Comparison of ENCODE assay signal across 20 mouse cellular contexts in the genomic region with DNA sequence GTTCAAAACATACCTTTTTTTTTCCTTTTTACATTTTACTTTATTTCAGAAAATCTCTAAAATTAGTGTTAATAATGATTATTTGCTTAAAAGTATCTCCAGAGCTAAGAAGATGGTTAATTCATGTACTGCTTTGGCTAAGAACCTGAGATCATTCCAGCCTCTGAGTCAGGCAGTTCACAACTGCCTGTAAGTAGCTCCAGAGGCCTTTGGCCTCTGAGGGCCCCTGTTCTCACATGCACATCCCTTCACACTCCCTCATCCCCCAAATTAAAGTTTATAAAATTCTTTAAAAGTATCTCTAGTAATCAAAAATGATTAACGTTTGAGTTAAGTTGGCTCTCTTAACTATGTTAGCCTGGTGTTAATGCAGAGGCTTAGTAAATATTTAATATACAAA. TPM values are rescaled to one million over a fixed set of nuclear protein-coding genes. Genes with fewer than 3 reads are reported as not detected.
DNase-seq lines count a peak whose midpoint lies in the region; ATAC-seq and TF ChIP-seq lines count a peak whose summit lies in the region.
"Had no signal": no experiment of that assay in that cellular context is flagged by ENCODE, and none has a peak within 500 bp of the region (broad histone marks: within the 10 kb centered on the region; RNA-seq: fewer than 3 reads in every experiment).

No protein-coding gene starts in this region.

- H3K27ac ChIP-seq in CH12.LX (ENCODE audit: insufficient read depth, low read depth) = no peak overlapping the region
- H3K27ac ChIP-seq in bone marrow macrophage, adult 2 months (ENCODE audit: insufficient read depth, low read depth, low read length) = peak overlapping the region; percentile 76
- H3K27ac ChIP-seq in stomach, postnatal 0 days (replicated peaks) = no peak overlapping the region
- no peak overlapping the region for H3K27ac ChIP-seq in thymus, adult 2 months (ENCODE audit: control insufficient read depth, insufficient read depth, low read length)
- H3K27ac ChIP-seq: embryonic facial prominence, embryonic 12.5 days; embryonic facial prominence, embryonic 15.5 days; gastrocnemius, adult 2 months; heart, embryonic 15.5 days; hindbrain, embryonic 10.5 days; hindbrain, embryonic 14.5 days; hindbrain, postnatal 0 days had no signal

- TF ChIP-seq POLR2A in CH12.LX (IDR thresholded peaks at IDR 0.05; ENCODE audit: low read depth, low read length) = no peak
- TF ChIP-seq POLR2A in bone marrow macrophage, adult 2 months (IDR thresholded peaks at IDR 0.05; ENCODE audit: borderline replicate concordance, low read depth, low read length) = no peak
- no peak for TF ChIP-seq POLR2A in thymus, adult 2 months (IDR thresholded peaks at IDR 0.05; ENCODE audit: control insufficient read depth, extremely low read depth, insufficient read depth, low read length, poor library complexity)

- peaks cover 11% of the 10 kb centered on the region for H3K9me3 ChIP-seq in CH12.LX (replicated peaks; ENCODE audit: low read length)
- H3K9me3 ChIP-seq in stomach, postnatal 0 days (ENCODE audit: control insufficient read depth, low read length) = no peaks in the 10 kb centered on the region
- H3K9me3 ChIP-seq: embryonic facial prominence, embryonic 12.5 days; embryonic facial prominence, embryonic 15.5 days; heart, embryonic 15.5 days had no signal

- no peak overlapping the region for H3K9ac ChIP-seq in CH12.LX (ENCODE audit: insufficient read depth, low read depth)
- H3K9ac ChIP-seq in stomach, postnatal 0 days (ENCODE audit: low read length) = no peak overlapping the region
- H3K9ac ChIP-seq: embryonic facial prominence, embryonic 12.5 days; embryonic facial prominence, embryonic 15.5 days; forebrain, postnatal 0 days; heart, embryonic 12.5 days; heart, embryonic 15.5 days; hindbrain, embryonic 14.5 days had no signal

- in situ Hi-C loops in CH12.LX (cut with MboI; ENCODE audit: low pct_ligation_motif_present, low pct_unique_long_range_greater_than_20kb, low sequenced_read_pairs) = loop anchor here (10.0 to 25.0 kb wide), 2 partner anchors 141 to 238 kb away; no protein-coding TSS in a partner anchor

- H3K27me3 ChIP-seq in CH12.LX (replicated peaks) = peaks cover 12% of the 10 kb centered on the region
- no peaks in the 10 kb centered on the region for H3K27me3 ChIP-seq in stomach, postnatal 0 days (ENCODE audit: control insufficient read depth, insufficient read depth, low read length)
- H3K27me3 ChIP-seq in thymus, adult 2 months (ENCODE audit: control insufficient read depth, insufficient read depth, low read length) = no peaks in the 10 kb centered on the region
- H3K27me3 ChIP-seq: embryonic facial prominence, embryonic 12.5 days; embryonic facial prominence, embryonic 15.5 days; heart, embryonic 12.5 days; heart, embryonic 15.5 days had no signal

- H3K4me1 ChIP-seq in CH12.LX (ENCODE audit: control insufficient read depth in 1 of 2, insufficient read depth in 2 of 2) = peaks cover 2 to 23% of the 10 kb centered on the region in 2 experiments; a peak in 3 of 4 replicates
- peaks cover 17% of the 10 kb centered on the region for H3K4me1 ChIP-seq in bone marrow macrophage, adult 2 months (ENCODE audit: control insufficient read depth, insufficient read depth, low read length)
- no peaks in the 10 kb centered on the region for H3K4me1 ChIP-seq in stomach, postnatal 0 days (replicated peaks; ENCODE audit: control insufficient read depth, insufficient read depth)
- H3K4me1 ChIP-seq in thymus, adult 2 months (replicated peaks; ENCODE audit: control insufficient read depth, insufficient read depth, low read length) = no peaks in the 10 kb centered on the region
- H3K4me1 ChIP-seq: embryonic facial prominence, embryonic 12.5 days; embryonic facial prominence, embryonic 15.5 days; heart, embryonic 12.5 days; hindbrain, embryonic 10.5 days had no signal

- no peak for TF ChIP-seq EP300 in CH12.LX (IDR thresholded peaks at IDR 0.05; ENCODE audit: low read length)
- TF ChIP-seq EP300 in stomach, postnatal 0 days (optimal IDR thresholded peaks at IDR 0.05) = no peak

- no peak overlapping the region for H3K4me3 ChIP-seq in CH12.LX (replicated peaks in 1 of 3; ENCODE audit: low read depth in 2 of 3, low read length in 2 of 3, poor library complexity in 1 of 3)
- no peak overlapping the region for H3K4me3 ChIP-seq in bone marrow macrophage, adult 2 months (ENCODE audit: insufficient read depth, low read length)
- H3K4me3 ChIP-seq in stomach, postnatal 0 days (ENCODE audit: low read depth, low read length) = no peak overlapping the region
- no peak overlapping the region for H3K4me3 ChIP-seq in thymus, adult 2 months (ENCODE audit: control insufficient read depth, insufficient read depth, low read length)
- H3K4me3 ChIP-seq: embryonic facial prominence, embryonic 12.5 days; embryonic facial prominence, embryonic 15.5 days; gastrocnemius, adult 2 months; heart, embryonic 12.5 days; heart, embryonic 15.5 days; hindbrain, embryonic 10.5 days had no signal

- WGBS in stomach, postnatal 0 days = 38% methylated on average over 1 of the region's 1 CpGs
- 26% methylated on average over 1 of the region's 1 CpGs for WGBS in thymus, adult 2 months

- TF ChIP-seq CTCF in CH12.LX (conservative IDR thresholded peaks at IDR 0.05 in 1 of 2, IDR thresholded peaks at IDR 0.05 in 1 of 2; ENCODE audit: low read depth in 2 of 2, low read length in 2 of 2) = no peak
- no peak for TF ChIP-seq CTCF in bone marrow macrophage, adult 2 months (IDR thresholded peaks at IDR 0.05; ENCODE audit: low read depth, low read length)
- TF ChIP-seq CTCF in stomach, postnatal 0 days (IDR thresholded peaks at IDR 0.05; ENCODE audit: low read depth) = no peak
- no peak for TF ChIP-seq CTCF in thymus, adult 2 months (IDR thresholded peaks at IDR 0.05; ENCODE audit: borderline replicate concordance, control insufficient read depth, extremely low read depth, insufficient read depth, low read length, poor library complexity)

- DNase-seq in CH12.LX (ENCODE audit: extremely low read depth) = peak; percentile 67
- DNase-seq in stomach, postnatal 0 days (ENCODE audit: low spot score) = no peak
- DNase-seq in lung, postnatal 4 days = no peak
- no peak for DNase-seq in Muller cell, postnatal 12 days (ENCODE audit: inconsistent ontology term)
- DNase-seq in thymus, adult 2 months = no peak
- DNase-seq: cerebellum, adult 11-12 months; cerebellum, adult 8-10 months; cerebellum, postnatal 25 days; forebrain, postnatal 0 days; gastrocnemius, adult 2 months; gastrocnemius, postnatal 14 days had no signal

- dilution Hi-C loops in CH12.LX (cut with MboI; ENCODE audit: extremely low pct_ligation_motif_present, extremely low pct_unique_long_range_greater_than_20kb, low sequenced_read_pairs) = no loop called here

- peak overlapping the region; percentile 82 for H3K4me2 ChIP-seq in CH12.LX (ENCODE audit: insufficient read depth, low read depth, poor library complexity, severe bottlenecking)
- no peak overlapping the region for H3K4me2 ChIP-seq in stomach, postnatal 0 days (replicated peaks; ENCODE audit: low read depth)
- H3K4me2 ChIP-seq: embryonic facial prominence, embryonic 12.5 days; embryonic facial prominence, embryonic 15.5 days; heart, embryonic 12.5 days; heart, embryonic 15.5 days; hindbrain, embryonic 14.5 days had no signal

- no peak for TF ChIP-seq RAD21 in CH12.LX (IDR thresholded peaks at IDR 0.05; ENCODE audit: low read depth, low read length)

- H3K36me3 ChIP-seq in CH12.LX (replicated peaks in 1 of 2; ENCODE audit: control insufficient read depth in 1 of 2, insufficient read depth in 1 of 2, low read length in 1 of 2) = peaks cover 0 to 6% of the 10 kb centered on the region in 2 experiments
- no peaks in the 10 kb centered on the region for H3K36me3 ChIP-seq in stomach, postnatal 0 days (ENCODE audit: control insufficient read depth, insufficient read depth, low read length)
- no peaks in the 10 kb centered on the region for H3K36me3 ChIP-seq in thymus, adult 2 months (ENCODE audit: control insufficient read depth, insufficient read depth, low read length)
- H3K36me3 ChIP-seq: embryonic facial prominence, embryonic 12.5 days; embryonic facial prominence, embryonic 15.5 days; heart, embryonic 15.5 days; hindbrain, embryonic 10.5 days had no signal

- peak; percentile 15; the same call in 1 of the 2 replicates for ATAC-seq in stomach, postnatal 0 days (ENCODE audit: low FRiP score, low TSS enrichment)
- ATAC-seq: forebrain, embryonic 14.5 days; forebrain, postnatal 0 days; hindbrain, postnatal 0 days had no signal

- H3K79me2 ChIP-seq in CH12.LX (replicated peaks; ENCODE audit: control insufficient read depth, extremely low read depth, insufficient read depth, poor library complexity, severe bottlenecking) = no peaks in the 10 kb centered on the region

TF ChIP-seq in CH12.LX, 34 proteins besides CTCF, POLR2A, EP300 and RAD21:
- no peak for TF ChIP-seq JUN (IDR thresholded peaks at IDR 0.05; ENCODE audit: insufficient read depth, low read depth, low read length)
- no peak for TF ChIP-seq E2F4 (IDR thresholded peaks at IDR 0.05; ENCODE audit: insufficient replicate concordance, low read depth, low read length)
- no peak for TF ChIP-seq PAX5 (IDR thresholded peaks at IDR 0.05; ENCODE audit: low read length)
- no peak for TF ChIP-seq MYC (IDR thresholded peaks at IDR 0.05; ENCODE audit: low read depth, low read length)
- no peak for TF ChIP-seq ETS1 (conservative IDR thresholded peaks at IDR 0.05; ENCODE audit: low read depth, low read length)
- TF ChIP-seq MAZ (IDR thresholded peaks at IDR 0.05; ENCODE audit: low read depth, low read length) = no peak
- no peak; the same call in 1 of the 2 replicates for TF ChIP-seq MAX (IDR thresholded peaks at IDR 0.05; ENCODE audit: low read length)
- no peak for TF ChIP-seq UBTF (IDR thresholded peaks at IDR 0.05; ENCODE audit: low read depth, low read length)
- TF ChIP-seq HCFC1 (IDR thresholded peaks at IDR 0.05; ENCODE audit: low read depth, low read length) = no peak
- TF ChIP-seq NRF1 (IDR thresholded peaks at IDR 0.05; ENCODE audit: low read depth, low read length) = no peak

RNA-seq across cellular contexts. Expression of gene Yae1d1, which starts 17.7 kb away (rescaled TPM):
- total RNA-seq in CH12.LX (2012; rRNA removed) = 26.0 and 32.9 TPM in 2 replicates
- 54.3 and 63.0 TPM in 2 replicates for total RNA-seq in CH12.LX (2014; rRNA removed)
- 18.7 and 21.1 TPM in 2 replicates for polyA plus RNA-seq in CH12.LX (2012; ENCODE audit: insufficient read length, low read depth)
- polyA plus RNA-seq in bone marrow macrophage, adult 2 months (2012; ENCODE audit: insufficient read depth, insufficient read length, missing spikeins) = 15.7 and 18.3 TPM in 2 replicates
- 44.2 and 45.9 TPM in 2 replicates for polyA plus RNA-seq in stomach, postnatal 0 days (2015; fragmentation: Nextera tagmentation; extraction: Ambion mirVana)
- polyA plus RNA-seq in thymus, adult 2 months (2012; rRNA removed) = 6.6 and 7.3 TPM in 2 replicates

RNA-seq across cellular contexts. Expression of gene Rala, which starts 31.4 kb away (rescaled TPM):
- total RNA-seq in CH12.LX (2012; rRNA removed) = 26.1 and 31.1 TPM in 2 replicates
- total RNA-seq in CH12.LX (2014; rRNA removed) = 26.7 and 32.0 TPM in 2 replicates
- 45.3 and 70.1 TPM in 2 replicates for polyA plus RNA-seq in CH12.LX (2012; ENCODE audit: insufficient read length, low read depth)
- 64.5 and 72.6 TPM in 2 replicates for polyA plus RNA-seq in bone marrow macrophage, adult 2 months (2012; ENCODE audit: insufficient read depth, insufficient read length, missing spikeins)
- polyA plus RNA-seq in stomach, postnatal 0 days (2015; fragmentation: Nextera tagmentation; extraction: Ambion mirVana) = 87.8 and 94.8 TPM in 2 replicates
- polyA plus RNA-seq in thymus, adult 2 months (2012; rRNA removed) = 14.5 and 16.7 TPM in 2 replicates
